Comparison of ENCODE assay signal across 8 mouse cellular contexts in genomic region chr7:44848561-44849415, GRCm38 (mm10). TPM values are rescaled to one million over a fixed set of nuclear protein-coding genes. Genes with fewer than 3 reads are reported as not detected.
DNase-seq lines count a peak whose midpoint lies in the region; ATAC-seq and TF ChIP-seq lines count a peak whose summit lies in the region.

Gene Akt1s1 (plus strand): TSS chr7:44848991.
Gene Tbc1d17 (minus strand): TSS chr7:44849079.

- TF ChIP-seq CTCF in ES-Bruce4 (IDR thresholded peaks at IDR 0.05; ENCODE audit: low read depth, low read length): no peak
- TF ChIP-seq CTCF in liver, postnatal 0 days (IDR thresholded peaks at IDR 0.05; ENCODE audit: low read depth): 0 out of 2 replicates have a peak, but pooled peaks have one; percentile 7

- TF ChIP-seq EP300 in ES-Bruce4 (IDR thresholded peaks at IDR 0.05; ENCODE audit: insufficient read depth, low read depth, low read length): no peak; the same call in 1 of the 2 replicates
- TF ChIP-seq EP300 in liver, postnatal 0 days (IDR thresholded peaks at IDR 0.05; ENCODE audit: low read depth): peak; percentile 44

- TF ChIP-seq POLR2A in ES-Bruce4 (IDR thresholded peaks at IDR 0.05; ENCODE audit: insufficient read depth, low read length): peak; percentile 56

- peak; percentile 100 for DNase-seq in heart, postnatal 10 days
- peak; percentile 95 for DNase-seq in large intestine, adult 2 months (ENCODE audit: low read depth, low spot score)
- DNase-seq in liver, postnatal 0 days: peak; percentile 97
- DNase-seq in testis, postnatal 10 days (ENCODE audit: low spot score): peak; percentile 98

- peak within 1 kb of the TSS; percentile 88 for H3K4me3 ChIP-seq in ES-Bruce4 (ENCODE audit: low read depth, low read length)
- peak within 1 kb of the TSS; percentile 81 for H3K4me3 ChIP-seq in forebrain, embryonic 13.5 days
- H3K4me3 ChIP-seq in liver, postnatal 0 days (ENCODE audit: low read depth, low read length): peak within 1 kb of the TSS; percentile 80
- H3K4me3 ChIP-seq in neural tube, embryonic 14.5 days (ENCODE audit: low read depth, low read length): peak within 1 kb of the TSS; percentile 68

- intact Hi-C loops in heart, postnatal 10 days (cut with DNase I): loop anchor here (2.0 kb wide), 1 partner anchor 32 kb away; the partner anchor contains the start of genes Atf5, Il4i1 and Nup62

- H3K36me3 ChIP-seq in ES-Bruce4 (ENCODE audit: control insufficient read depth, insufficient read depth, low read length, poor library complexity, severe bottlenecking): no peaks in the 10 kb centered on the region; the same call in 1 of the 2 replicates
- peaks cover 45% of the 10 kb centered on the region for H3K36me3 ChIP-seq in forebrain, embryonic 13.5 days (ENCODE audit: poor library complexity, severe bottlenecking)
- H3K36me3 ChIP-seq in liver, postnatal 0 days (replicated peaks; ENCODE audit: insufficient read depth, low read length): peaks cover 30% of the 10 kb centered on the region
- H3K36me3 ChIP-seq in neural tube, embryonic 14.5 days (ENCODE audit: control insufficient read depth, insufficient read depth, low read length): peaks cover 29% of the 10 kb centered on the region

- H3K4me1 ChIP-seq in ES-Bruce4 (ENCODE audit: control insufficient read depth, insufficient read depth, low read length): no peaks in the 10 kb centered on the region
- peaks cover 40% of the 10 kb centered on the region for H3K4me1 ChIP-seq in forebrain, embryonic 13.5 days
- peaks cover 35% of the 10 kb centered on the region for H3K4me1 ChIP-seq in liver, postnatal 0 days (ENCODE audit: insufficient read depth)
- peaks cover 24% of the 10 kb centered on the region for H3K4me1 ChIP-seq in neural tube, embryonic 14.5 days (ENCODE audit: control insufficient read depth, insufficient read depth, low read length)

- ATAC-seq in cerebellum, adult (ENCODE audit: insufficient number of reproducible peaks, low FRiP score, low TSS enrichment): peak; percentile 74
- ATAC-seq in forebrain, embryonic 13.5 days: peak; percentile 89
- peak; percentile 85 for ATAC-seq in liver, postnatal 0 days
- ATAC-seq in neural tube, embryonic 14.5 days (ENCODE audit: low read depth): peak; percentile 85

- WGBS in forebrain, embryonic 13.5 days: under 1% methylated on average over 54 of the region's 54 CpGs
- WGBS in large intestine, adult 2 months: under 1% methylated on average over 54 of the region's 54 CpGs
- under 1% methylated on average over 54 of the region's 54 CpGs for WGBS in liver, postnatal 0 days (ENCODE audit: insufficient replicate concordance)
- WGBS in neural tube, embryonic 14.5 days: under 1% methylated on average over 54 of the region's 54 CpGs

- peak within 1 kb of the TSS; percentile 69 for H3K9ac ChIP-seq in ES-Bruce4 (ENCODE audit: low read depth, poor library complexity, severe bottlenecking)
- peak within 1 kb of the TSS; percentile 83 for H3K9ac ChIP-seq in forebrain, embryonic 13.5 days
- peak within 1 kb of the TSS; percentile 81 for H3K9ac ChIP-seq in liver, postnatal 0 days (replicated peaks)
- peak within 1 kb of the TSS; percentile 73 for H3K9ac ChIP-seq in neural tube, embryonic 14.5 days (replicated peaks; ENCODE audit: low read depth, low read length)

- H3K27ac ChIP-seq in ES-Bruce4 (ENCODE audit: insufficient read depth, low read length): peak within 1 kb of the TSS; percentile 77
- H3K27ac ChIP-seq in forebrain, embryonic 13.5 days: peak within 1 kb of the TSS; percentile 98
- H3K27ac ChIP-seq in liver, postnatal 0 days (ENCODE audit: low read depth): peak within 1 kb of the TSS; percentile 99
- H3K27ac ChIP-seq in neural tube, embryonic 14.5 days (ENCODE audit: low read depth, low read length): peak within 1 kb of the TSS; percentile 97

- no peaks in the 10 kb centered on the region for H3K9me3 ChIP-seq in ES-Bruce4 (replicated peaks; ENCODE audit: control insufficient read depth, insufficient read depth, low read length, poor library complexity, severe bottlenecking)
- H3K9me3 ChIP-seq in forebrain, embryonic 13.5 days (replicated peaks): no peaks in the 10 kb centered on the region
- no peaks in the 10 kb centered on the region for H3K9me3 ChIP-seq in liver, postnatal 0 days (ENCODE audit: low read length)
- H3K9me3 ChIP-seq in neural tube, embryonic 14.5 days (ENCODE audit: control insufficient read depth, low read length): no peaks in the 10 kb centered on the region

- H3K4me2 ChIP-seq in forebrain, embryonic 13.5 days: peak within 1 kb of the TSS; percentile 78
- H3K4me2 ChIP-seq in liver, postnatal 0 days (ENCODE audit: low read depth, low read length): peak within 1 kb of the TSS; percentile 75
- H3K4me2 ChIP-seq in neural tube, embryonic 14.5 days (ENCODE audit: low read depth, low read length): peak within 1 kb of the TSS; percentile 86

- no peaks in the 10 kb centered on the region for H3K27me3 ChIP-seq in ES-Bruce4 (ENCODE audit: control insufficient read depth, insufficient read depth, low read length, poor library complexity, severe bottlenecking)
- no peaks in the 10 kb centered on the region for H3K27me3 ChIP-seq in forebrain, embryonic 13.5 days
- no peaks in the 10 kb centered on the region for H3K27me3 ChIP-seq in liver, postnatal 0 days (ENCODE audit: insufficient read depth, low read length)
- no peaks in the 10 kb centered on the region for H3K27me3 ChIP-seq in neural tube, embryonic 14.5 days (ENCODE audit: control insufficient read depth, insufficient read depth, low read length)

RNA-seq across cellular contexts. Expression of gene Akt1s1, which starts in this region (rescaled TPM):
- 38.1 and 38.3 TPM in 2 replicates for polyA plus RNA-seq in ES-Bruce4 (2011; ENCODE audit: insufficient read depth, insufficient read length, low read depth, missing spikeins)
- polyA plus RNA-seq in forebrain, embryonic 13.5 days (2015; fragmentation: Nextera tagmentation; extraction: Ambion mirVana): 93.1 and 95.4 TPM in 2 replicates
- 10 to 100 TPM; 76.8 to 78.4 TPM for total RNA-seq in heart, postnatal 10 days (2021)
- 61.3 and 67.2 TPM in 2 replicates for polyA plus RNA-seq in large intestine, adult 2 months (2012; rRNA removed)
- polyA plus RNA-seq in liver, postnatal 0 days (2015; fragmentation: Nextera tagmentation; extraction: Ambion mirVana): 36.9 and 38.6 TPM in 2 replicates
- polyA plus RNA-seq in neural tube, embryonic 14.5 days (2014; fragmentation: Nextera tagmentation; extraction: Ambion mirVana): 36.4 and 46.8 TPM in 2 replicates

RNA-seq across cellular contexts. Expression of gene Tbc1d17, which starts in this region (rescaled TPM):
- 33.9 and 46.7 TPM in 2 replicates for polyA plus RNA-seq in ES-Bruce4 (2011; ENCODE audit: insufficient read depth, insufficient read length, low read depth, missing spikeins)
- 81.5 and 95.5 TPM in 2 replicates for polyA plus RNA-seq in forebrain, embryonic 13.5 days (2015; fragmentation: Nextera tagmentation; extraction: Ambion mirVana)
- total RNA-seq in heart, postnatal 10 days (2021): 10 to 100 TPM; 38.4 to 44.7 TPM
- 44.6 and 49.0 TPM in 2 replicates for polyA plus RNA-seq in large intestine, adult 2 months (2012; rRNA removed)
- polyA plus RNA-seq in liver, postnatal 0 days (2015; fragmentation: Nextera tagmentation; extraction: Ambion mirVana): 28.2 and 30.5 TPM in 2 replicates
- 92.5 and 96.4 TPM in 2 replicates for polyA plus RNA-seq in neural tube, embryonic 14.5 days (2014; fragmentation: Nextera tagmentation; extraction: Ambion mirVana)

Comparison
In these comparisons a context has a peak if more than half of its experiments do, and no peak if none do; other contexts are left out.
1. Peak in every context shown above with its lines: DNase-seq, ATAC-seq, H3K4me3 ChIP-seq and H3K27ac ChIP-seq.